Mouse (Mus musculus) ES-Bruce4 (cell line): ENCODE measurements around the gene Mvb12b. TPM values are rescaled to one million over a fixed set of nuclear protein-coding genes. Genes with fewer than 3 reads are reported as not detected.

Experiments used
- H3K27ac ChIP-seq: 2 replicates; pipeline ENCODE4 v1.5.1; 2012; ENCODE audit warnings: low read length, inconsistent platforms; ENCODE audit not compliant: insufficient read depth
- H3K27me3 ChIP-seq: 2 replicates; pipeline ENCODE4 v1.6.1; 2012; ENCODE audit warnings: mild to moderate bottlenecking, low read length, inconsistent platforms; ENCODE audit not compliant: control insufficient read depth, poor library complexity, insufficient read depth, severe bottlenecking
- H3K36me3 ChIP-seq: 2 replicates; pipeline ENCODE4 v1.6.1; 2012; ENCODE audit warnings: inconsistent platforms, mild to moderate bottlenecking, low read length, moderate library complexity; ENCODE audit not compliant: control insufficient read depth, poor library complexity, insufficient read depth, severe bottlenecking
- H3K4me1 ChIP-seq: one replicate; pipeline ENCODE4 v1.8.1; 2011; ENCODE audit warnings: low read length; ENCODE audit not compliant: control insufficient read depth, insufficient read depth
- H3K4me3 ChIP-seq: 2 replicates; pipeline ENCODE4 v1.5.1; 2011; ENCODE audit warnings: low read depth, mild to moderate bottlenecking, low read length
- H3K9ac ChIP-seq: 2 replicates; pipeline ENCODE4 v1.6.1; 2012; ENCODE audit warnings: low read depth, mild to moderate bottlenecking, inconsistent platforms; ENCODE audit not compliant: poor library complexity, severe bottlenecking
- H3K9me3 ChIP-seq: replicated peaks from 2 replicates; pipeline ENCODE4 v1.6.1; 2012; ENCODE audit warnings: mild to moderate bottlenecking, low read length, inconsistent platforms; ENCODE audit not compliant: control insufficient read depth, poor library complexity, insufficient read depth, severe bottlenecking
- CTCF ChIP-seq: IDR thresholded peaks from one replicate; pipeline ENCODE4 v1.8.1; 2011; ENCODE audit warnings: low read depth, low read length
- EP300 ChIP-seq: IDR thresholded peaks from 2 replicates; pipeline ENCODE4 v1.6.1; 2011; ENCODE audit warnings: low read depth, low read length; ENCODE audit not compliant: insufficient read depth
- POLR2A ChIP-seq: IDR thresholded peaks from one replicate; pipeline ENCODE4 v1.8.1; 2011; ENCODE audit warnings: low read length; ENCODE audit not compliant: insufficient read depth
- polyA plus RNA-seq: library from polyadenylated mRNA; stranded (reverse); fragments of >200 nt; gene quantifications from 2 replicates; pipeline ENCODE4 v1.2.4, GENCODE M21; 2011; ENCODE audit warnings: low read depth; ENCODE audit not compliant: missing spikeins, insufficient read depth, insufficient read length

Mvb12b gene
- polyA plus RNA-seq, 1 experiment, result 11.5 TPM

DNA sequence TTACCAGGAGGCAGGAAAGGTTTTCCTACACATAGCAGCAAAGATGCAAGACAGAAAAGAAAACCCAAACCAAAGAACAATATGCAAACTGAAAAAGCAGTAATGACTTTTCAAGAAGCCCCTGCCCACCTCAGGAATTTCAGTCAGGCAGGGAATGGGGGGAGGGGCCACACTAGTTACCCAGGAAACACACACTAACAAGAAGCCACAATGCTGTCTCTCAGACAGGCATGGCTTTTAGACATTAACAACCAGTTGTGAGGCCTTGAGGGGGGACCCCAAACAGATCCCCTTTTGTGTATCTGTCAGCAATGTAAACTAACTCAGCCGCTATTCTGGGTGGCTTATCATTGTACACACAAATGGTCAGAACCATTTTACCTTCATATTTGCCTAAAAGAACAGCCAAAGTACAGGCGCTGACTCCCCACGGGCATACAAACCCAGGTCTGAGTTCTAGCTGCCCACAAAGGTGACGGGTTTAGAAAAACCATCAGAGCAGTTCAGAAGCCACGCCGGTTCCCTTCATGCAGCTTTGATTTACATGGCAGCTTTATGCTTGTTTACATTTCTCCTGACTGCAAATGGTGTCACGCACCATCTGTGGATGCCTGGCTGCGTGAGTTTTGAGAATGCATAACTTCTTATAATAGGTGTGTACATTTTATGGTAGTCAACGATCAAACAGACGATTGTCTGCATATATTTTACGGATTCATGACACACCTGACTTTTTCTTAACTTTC is 105.9 kb downstream of the Mvb12b start:
- peaks cover 3% of the 10 kb centered on the region; the same call in 1 of the 2 replicates for H3K9me3 ChIP-seq
- no peaks in the 10 kb centered on the region for H3K27me3 ChIP-seq
- TF ChIP-seq EP300 (no peak), POLR2A (no peak), CTCF (no peak)
- no peak overlapping the region for H3K9ac ChIP-seq
- H3K36me3 ChIP-seq, result no peaks in the 10 kb centered on the region
- no peak overlapping the region for H3K27ac ChIP-seq
- H3K4me3 ChIP-seq, result no peak overlapping the region
- H3K4me1 ChIP-seq, result no peaks in the 10 kb centered on the region

DNA sequence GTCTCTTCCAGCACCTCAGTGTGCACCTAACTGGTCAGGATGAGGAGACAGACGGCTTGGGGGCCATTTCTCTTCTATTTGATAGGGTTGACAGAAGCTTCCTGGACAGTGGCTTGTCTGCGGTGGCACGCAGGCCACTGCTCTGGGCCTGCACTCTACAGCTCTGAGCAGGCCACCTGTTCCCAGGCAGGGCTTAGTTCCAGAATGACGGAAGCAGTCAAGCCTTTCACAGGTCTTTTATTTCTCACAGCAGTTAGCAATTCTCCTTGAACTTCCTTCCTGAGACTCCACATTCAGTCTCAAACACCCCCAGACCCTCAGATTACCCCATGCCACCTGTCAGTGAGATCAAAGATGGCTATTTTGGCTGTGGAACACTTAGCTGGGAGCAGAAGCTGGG is 109.3 kb downstream of the Mvb12b start:
- no peaks in the 10 kb centered on the region for H3K36me3 ChIP-seq
- no peak for TF ChIP-seq POLR2A
- TF ChIP-seq CTCF, result no peak
- no peak for TF ChIP-seq EP300
- H3K4me1 ChIP-seq, result no peaks in the 10 kb centered on the region

GRCm38 (mm10) chr2:33777051-33777450 is 110.7 kb downstream of the Mvb12b start:
- no peak overlapping the region for H3K9ac ChIP-seq
- H3K27me3 ChIP-seq, result no peaks in the 10 kb centered on the region
- no peak overlapping the region for H3K4me3 ChIP-seq
- no peaks in the 10 kb centered on the region for H3K36me3 ChIP-seq
- peaks cover 3% of the 10 kb centered on the region; the same call in 1 of the 2 replicates for H3K9me3 ChIP-seq
- TF ChIP-seq CTCF, result no peak
- TF ChIP-seq EP300, result no peak
- TF ChIP-seq POLR2A, result no peak
- no peaks in the 10 kb centered on the region for H3K4me1 ChIP-seq
- no peak overlapping the region for H3K27ac ChIP-seq

More for the DNA sequence above, 109.3 kb downstream of the Mvb12b start:
- H3K9me3 ChIP-seq, result peaks cover 3% of the 10 kb centered on the region; the same call in 1 of the 2 replicates
- H3K9ac ChIP-seq, result no peak overlapping the region
- H3K27me3 ChIP-seq, result no peaks in the 10 kb centered on the region
- H3K4me3 ChIP-seq, result no peak overlapping the region
- no peak overlapping the region for H3K27ac ChIP-seq

DNA sequence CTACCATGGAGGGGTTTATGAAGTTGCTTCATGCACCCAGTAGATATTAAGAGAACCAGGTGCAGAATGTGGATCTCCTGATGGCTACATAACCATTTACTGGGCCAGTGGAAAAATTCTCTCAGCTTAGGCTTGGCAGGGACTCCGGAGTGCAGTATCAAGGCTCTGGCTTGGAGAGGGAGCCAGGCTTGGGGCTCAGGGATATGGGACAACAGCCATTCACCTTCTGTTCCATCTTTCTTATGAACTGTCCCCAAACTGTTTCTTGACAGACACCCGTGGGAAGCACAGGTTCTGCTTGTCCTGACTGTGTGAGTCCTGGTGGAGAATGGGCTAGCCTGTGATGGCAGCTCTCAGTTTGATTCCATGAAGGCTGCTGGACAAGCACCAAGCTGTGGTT is 112.9 kb downstream of the Mvb12b start:
- H3K27ac ChIP-seq, result no peak overlapping the region
- no peak overlapping the region for H3K4me3 ChIP-seq
- no peaks in the 10 kb centered on the region for H3K27me3 ChIP-seq
- H3K9ac ChIP-seq, result no peak overlapping the region
- no peaks in the 10 kb centered on the region for H3K36me3 ChIP-seq
- peaks cover 3% of the 10 kb centered on the region; the same call in 1 of the 2 replicates for H3K9me3 ChIP-seq
- TF ChIP-seq POLR2A (no peak), CTCF (no peak), EP300 (no peak)
- H3K4me1 ChIP-seq, result no peaks in the 10 kb centered on the region

GRCm38 (mm10) chr2:33774106-33774505 is 113.6 kb downstream of the Mvb12b start:
- TF ChIP-seq CTCF, result no peak
- TF ChIP-seq EP300, result no peak
- TF ChIP-seq POLR2A, result no peak
- Histone ChIP-seq H3K27ac (no peak overlapping the region), H3K9me3 (peaks cover 3% of the 10 kb centered on the region; the same call in 1 of the 2 replicates), H3K27me3 (no peaks in the 10 kb centered on the region), H3K9ac (no peak overlapping the region), H3K36me3 (no peaks in the 10 kb centered on the region), H3K4me1 (no peaks in the 10 kb centered on the region), H3K4me3 (no peak overlapping the region)

DNA sequence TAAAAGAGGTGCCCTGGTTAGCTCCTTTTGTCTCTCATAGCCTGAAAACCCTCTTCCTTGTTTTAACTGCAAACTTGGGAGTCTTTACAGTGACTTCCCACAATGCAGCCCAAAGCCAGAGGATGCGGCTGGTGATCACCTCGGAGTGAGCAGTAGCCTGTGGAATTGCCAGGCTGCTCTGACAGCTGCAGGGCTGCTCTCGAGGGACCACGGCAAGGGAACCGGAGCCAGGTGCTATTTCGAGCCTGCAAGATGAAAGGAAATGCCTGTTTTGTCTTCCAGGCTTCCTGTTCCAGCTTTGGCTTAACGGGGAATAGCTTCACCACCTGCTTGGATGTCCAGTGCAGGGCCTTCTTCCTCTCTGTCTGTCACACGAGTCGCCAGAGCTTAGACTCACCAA is 115.3 kb downstream of the Mvb12b start:
- no peak for TF ChIP-seq CTCF
- TF ChIP-seq POLR2A, result no peak
- no peak for TF ChIP-seq EP300
- H3K4me1 ChIP-seq, result no peaks in the 10 kb centered on the region
- H3K27me3 ChIP-seq, result no peaks in the 10 kb centered on the region
- no peak overlapping the region for H3K27ac ChIP-seq
- H3K36me3 ChIP-seq, result no peaks in the 10 kb centered on the region
- H3K4me3 ChIP-seq, result no peak overlapping the region
- H3K9ac ChIP-seq, result no peak overlapping the region
- H3K9me3 ChIP-seq, result no peaks in the 10 kb centered on the region; the same call in 1 of the 2 replicates
